Mouse (Mus musculus) heart, postnatal 36 days (tissue): Measurements from ENCODE around the gene Aunip. TPM values are rescaled to one million over a fixed set of nuclear protein-coding genes. Genes with fewer than 3 reads are reported as not detected.

Experiments
- microRNA-seq, 2 experiments: library from miRNA; unstranded; fragments of <30 nt; microRNA quantifications; one replicate each; pipeline ENCODE4 v1.2.0; 2021; ENCODE audit warnings: borderline number of aligned reads in 2 of 2
- total RNA-seq, 2 experiments: library from RNA; stranded (reverse); gene quantifications; 2 replicates each; pipeline ENCODE4 v1.2.3; 2021

Gene Aunip
- total RNA-seq, 2 experiments from 2014 or later, result 0.22 TPM; not detected in 1

Small RNA genes lying within 50 kb of the gene (microRNA-seq; reads per million reads assigned to microRNA genes)
- gene Gm23634, result 2.9 to 3.4 reads per million in 2 experiments
- gene Mir6403, result 0 reads per million in 2 experiments

Other genes with a start within 250 kb of the Aunip start
- gene Pdik1l, start 223.1 kb upstream of the Aunip start, total RNA-seq, result 1 to 10 TPM; 7.9 to 8.2 TPM
- gene Trim63, start 195.9 kb upstream of the Aunip start, total RNA-seq, result 100 to 1,000 TPM; 234 to 314 TPM
- under 1 TPM; 0.35 to 0.50 TPM for gene Slc30a2, start 167.8 kb upstream of the Aunip start, total RNA-seq
- gene Extl1, start 127.1 kb upstream of the Aunip start, total RNA-seq, result 10 to 100 TPM; 17.3 to 20.0 TPM
- 1 to 10 TPM; 6.8 to 8.0 TPM for gene Pafah2, start 114.7 kb upstream of the Aunip start, total RNA-seq
- 10 to 100 TPM; 28.4 to 28.9 TPM for gene Stmn1, start 42.7 kb upstream of the Aunip start, total RNA-seq
- 10 to 100 TPM; 19.0 to 24.0 TPM for gene Paqr7, start 14.3 kb upstream of the Aunip start, total RNA-seq
- 100 to 1,000 TPM; 178 to 188 TPM for gene Mtfr1l, start 24.4 kb downstream of the Aunip start, total RNA-seq
- 10 to 100 TPM; 19.8 to 21.1 TPM for gene Selenon, start 41.2 kb downstream of the Aunip start, total RNA-seq
- gene Man1c1, start 193.3 kb downstream of the Aunip start, total RNA-seq, result 10 to 100 TPM; 22.0 to 23.2 TPM